Mouse (Mus musculus): ENCODE results near the gene A830005F24Rik.

- TF ChIP-seq POLR2A (IDR thresholded peaks at IDR 0.05; ENCODE audit: extremely low read depth, insufficient read depth, low read length) (peak; percentile 98), CTCF (IDR thresholded peaks at IDR 0.05; ENCODE audit: extremely low read depth, insufficient read depth, low read length) (no peak)
Measured at GRCm38 (mm10) chr13:48513003-48513929, at the start of gene A830005F24Rik, which contains the start of gene Zfp169.
